Mouse (Mus musculus) heart, embryonic 11.5 days (tissue): ENCODE measurements at regions not wholly inside any gene's neighbourhood (a gene's known extent, or its start where the extent isn't known, plus 50 kb on each side); places are given as distances from the start of the nearest gene placed in this dataset.

ENCODE experiments used
- ATAC-seq: fragments of 200-750 bp; cut with Nextera tagmentation; replicated peaks from 2 replicates; pipeline ENCODE4 v1.8.0; 2017; ENCODE audit warnings: moderate library complexity; ENCODE audit not compliant: insufficient number of reproducible peaks, low FRiP score, low TSS enrichment
- H3K27ac ChIP-seq: fragments of 300-500 bp; sonication (generic); 2 replicates; pipeline ENCODE4 v1.5.1; 2014; ENCODE audit warnings: mild to moderate bottlenecking, low read depth, low read length
- H3K27me3 ChIP-seq: fragments of 300-500 bp; sonication (generic); 2 replicates; pipeline ENCODE4 v1.6.1; 2014; ENCODE audit warnings: mild to moderate bottlenecking, low read length, mixed read lengths; ENCODE audit not compliant: control insufficient read depth, insufficient read depth
- H3K36me3 ChIP-seq: fragments of 300-500 bp; sonication (generic); 2 replicates; pipeline ENCODE4 v1.6.1; 2014; ENCODE audit warnings: mild to moderate bottlenecking, low read length, moderate library complexity, mixed read lengths; ENCODE audit not compliant: control insufficient read depth, insufficient read depth
- H3K4me1 ChIP-seq: fragments of 300-500 bp; sonication (generic); 2 replicates; pipeline ENCODE4 v1.6.1; 2014; ENCODE audit warnings: low read length; ENCODE audit not compliant: control insufficient read depth, insufficient read depth
- H3K4me2 ChIP-seq: fragments of 300-500 bp; sonication (generic); 2 replicates; pipeline ENCODE4 v1.6.1; 2014; ENCODE audit warnings: mild to moderate bottlenecking, moderate library complexity
- H3K4me3 ChIP-seq: fragments of 300-500 bp; sonication (generic); 2 replicates; pipeline ENCODE4 v1.5.1; 2014; ENCODE audit warnings: low read depth, low read length
- H3K9ac ChIP-seq: fragments of 300-500 bp; sonication (generic); 2 replicates; pipeline ENCODE4 v1.6.1; 2014; ENCODE audit warnings: mild to moderate bottlenecking, low read depth, low read length, moderate library complexity
- H3K9me3 ChIP-seq: fragments of 300-500 bp; sonication (generic); replicated peaks from 2 replicates; pipeline ENCODE4 v1.6.1; 2016; ENCODE audit warnings: low read length; ENCODE audit not compliant: control insufficient read depth
- WGBS: fragments of 180-500 bp; shearing (Covaris S2); extraction: QIAGEN DNeasy Blood & Tissue Kit; methylation state at CpG from one replicate; pipeline ENCODE4 v1.1.7; 2014; ENCODE audit not compliant: insufficient replicate concordance; 5-methylcytosine and 5-hydroxymethylcytosine counted together

DNA sequence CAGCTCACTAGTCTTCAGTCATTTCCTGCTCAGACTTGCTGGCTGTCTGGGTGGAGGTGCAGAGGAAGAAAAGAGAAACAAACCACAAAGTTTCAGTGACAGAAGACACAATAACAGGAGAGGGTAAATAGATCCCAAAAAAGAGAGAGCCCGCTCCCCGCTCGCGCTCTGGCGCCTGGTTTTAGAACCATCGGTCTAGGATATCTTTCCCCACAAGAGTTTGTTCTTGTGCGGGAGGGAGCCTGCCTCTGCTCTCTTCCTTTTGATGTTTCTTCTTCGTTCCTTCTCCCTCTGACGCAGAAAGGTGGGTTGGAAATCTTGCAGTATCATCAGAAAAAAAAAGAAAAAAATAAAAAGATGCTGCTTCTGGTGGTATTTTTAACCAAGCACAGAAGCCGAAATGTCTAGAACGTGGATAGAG lies 71.3 kb upstream of the Zfp217 start:
- 2% methylated on average over 11 of the region's 11 CpGs for WGBS
- no peak for ATAC-seq
- Histone ChIP-seq H3K4me2 (peak overlapping the region; percentile 91), H3K36me3 (no peaks in the 10 kb centered on the region), H3K27ac (peak overlapping the region; percentile 84), H3K9ac (peak overlapping the region; percentile 73), H3K4me1 (peaks cover 27% of the 10 kb centered on the region), H3K9me3 (0 out of 2 replicates have a peak, but pooled peaks cover 4% of the 10 kb centered on the region), H3K27me3 (no peaks in the 10 kb centered on the region), H3K4me3 (peak overlapping the region; percentile 46)

DNA sequence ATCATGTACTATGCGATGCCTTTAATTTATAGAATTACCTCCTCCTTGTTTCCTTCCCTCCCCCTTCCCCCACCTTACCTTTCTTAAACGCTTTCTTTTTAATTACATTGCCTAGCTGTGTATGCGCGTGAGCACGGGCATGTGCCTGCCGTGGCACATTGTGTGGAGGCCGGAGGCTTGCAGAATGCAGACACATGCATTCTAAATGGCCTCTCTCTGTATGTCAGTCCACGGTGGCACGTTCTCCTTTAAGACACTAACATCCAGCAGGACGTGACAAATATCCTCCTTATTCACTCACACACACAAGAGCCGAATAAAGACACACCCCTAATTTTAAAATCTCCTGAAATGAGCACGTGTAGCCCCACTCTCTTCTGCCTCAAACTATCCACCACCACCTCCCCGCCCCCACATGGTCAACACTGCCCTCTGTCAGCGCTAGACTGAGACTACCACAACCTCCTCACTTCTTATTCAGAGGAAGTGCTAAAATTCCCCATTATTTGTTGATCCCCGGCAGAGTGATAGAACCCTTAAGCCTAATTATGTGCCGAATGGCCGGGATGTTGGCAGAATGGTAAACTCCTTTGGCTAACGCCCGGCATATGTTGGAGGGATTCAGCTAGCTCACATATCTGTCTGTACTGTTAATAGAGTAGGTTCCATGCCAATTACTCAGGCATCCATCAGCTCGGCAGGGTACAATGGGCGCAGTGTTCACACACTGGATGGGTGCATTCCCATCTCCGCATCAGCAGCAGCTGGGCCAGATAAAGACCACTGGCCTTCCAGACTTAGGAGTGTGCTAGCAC lies 70.5 kb upstream of the Zfp217 start:
- Histone ChIP-seq H3K4me2 (peak overlapping the region; percentile 91), H3K4me3 (peak overlapping the region; percentile 46), H3K36me3 (no peaks in the 10 kb centered on the region), H3K9me3 (0 out of 2 replicates have a peak, but pooled peaks cover 4% of the 10 kb centered on the region), H3K4me1 (peaks cover 27% of the 10 kb centered on the region), H3K27me3 (no peaks in the 10 kb centered on the region), H3K9ac (peak overlapping the region; percentile 73), H3K27ac (peak overlapping the region; percentile 84)
- WGBS = 9% methylated on average over 22 of the region's 22 CpGs
- peak; percentile 32; the same call in 1 of the 2 replicates for ATAC-seq

DNA sequence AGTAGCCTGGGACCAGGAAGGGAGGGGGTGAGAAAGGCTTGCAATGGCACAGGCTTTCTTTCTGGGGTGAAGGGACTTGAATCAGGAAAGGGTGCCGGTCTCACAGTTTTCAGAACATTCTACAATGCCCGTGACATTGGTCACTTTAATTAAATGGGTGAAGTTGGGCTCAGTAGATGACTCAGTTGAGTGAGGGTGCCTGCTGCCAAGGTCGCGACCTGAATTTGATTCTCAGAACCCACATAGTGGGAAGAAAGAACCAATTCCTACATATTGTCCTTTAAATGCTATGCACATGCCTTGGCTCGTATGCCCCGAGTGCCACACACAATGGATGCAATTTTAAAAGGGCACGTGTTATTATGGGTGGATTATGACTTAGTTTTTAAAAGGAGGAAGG lies 68.4 kb upstream of the Zfp217 start:
- H3K9me3 ChIP-seq = 0 out of 2 replicates have a peak, but pooled peaks cover 4% of the 10 kb centered on the region
- WGBS = 90% methylated on average over 7 of the region's 7 CpGs
- no peak overlapping the region for H3K4me2 ChIP-seq
- H3K4me1 ChIP-seq = peaks cover 12% of the 10 kb centered on the region
- H3K4me3 ChIP-seq = no peak overlapping the region
- no peak for ATAC-seq
- no peak overlapping the region for H3K9ac ChIP-seq
- no peaks in the 10 kb centered on the region for H3K36me3 ChIP-seq
- H3K27ac ChIP-seq = no peak overlapping the region
- no peaks in the 10 kb centered on the region for H3K27me3 ChIP-seq

DNA sequence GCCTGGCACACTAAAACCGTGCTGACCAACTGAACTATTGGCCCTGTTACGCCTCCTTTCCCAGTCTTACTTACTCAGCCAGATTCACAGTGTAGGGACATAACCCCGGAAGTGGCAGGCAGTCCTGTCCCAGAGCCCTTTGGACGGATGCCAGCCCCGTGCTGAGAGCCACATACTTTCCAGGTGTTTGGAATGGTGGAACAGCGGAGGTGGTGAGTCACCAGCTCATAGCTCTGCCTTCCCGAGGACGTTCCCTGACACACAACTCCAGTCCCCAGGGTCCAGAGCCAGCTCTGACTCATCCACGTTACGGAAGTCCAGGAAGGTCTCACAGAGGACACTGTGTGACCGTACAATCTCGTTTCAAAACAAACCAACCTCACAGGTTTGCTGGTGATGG lies 61.2 kb upstream of the Zfp217 start:
- Histone ChIP-seq H3K9ac (no peak overlapping the region), H3K27me3 (no peaks in the 10 kb centered on the region), H3K4me3 (no peak overlapping the region), H3K27ac (peak overlapping the region; percentile 32; the same call in 1 of the 2 replicates), H3K4me1 (peaks cover 27% of the 10 kb centered on the region), H3K9me3 (no peaks in the 10 kb centered on the region), H3K36me3 (no peaks in the 10 kb centered on the region), H3K4me2 (no peak overlapping the region)
- ATAC-seq = peak; percentile 53; the same call in 1 of the 2 replicates
- 43% methylated on average over 12 of the region's 12 CpGs for WGBS

DNA sequence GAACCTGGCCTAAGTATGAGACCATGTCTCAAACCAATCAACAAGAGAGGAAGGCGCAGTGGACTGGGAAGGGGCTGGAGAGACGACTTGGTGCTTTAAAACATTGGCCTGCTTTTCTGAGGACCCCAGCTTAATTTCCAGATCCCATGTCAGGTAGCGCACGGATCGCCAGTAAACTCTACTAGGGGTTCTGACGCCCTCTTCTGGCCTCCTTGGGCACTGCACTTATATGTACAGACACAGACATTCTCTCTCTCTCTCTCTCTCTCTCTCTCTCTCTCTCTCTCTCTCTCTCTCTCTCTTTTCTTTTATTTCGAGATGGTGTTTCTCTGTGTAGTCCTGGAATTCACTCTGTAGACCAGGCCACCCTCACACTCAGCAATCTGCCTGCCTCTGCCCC lies 60.0 kb upstream of the Zfp217 start:
- Histone ChIP-seq H3K27ac (no peak overlapping the region), H3K4me2 (no peak overlapping the region), H3K9me3 (no peaks in the 10 kb centered on the region), H3K27me3 (no peaks in the 10 kb centered on the region), H3K36me3 (no peaks in the 10 kb centered on the region), H3K4me1 (peaks cover 27% of the 10 kb centered on the region), H3K9ac (no peak overlapping the region), H3K4me3 (no peak overlapping the region)
- no peak for ATAC-seq
- WGBS = 79% methylated on average over 7 of the region's 7 CpGs

DNA sequence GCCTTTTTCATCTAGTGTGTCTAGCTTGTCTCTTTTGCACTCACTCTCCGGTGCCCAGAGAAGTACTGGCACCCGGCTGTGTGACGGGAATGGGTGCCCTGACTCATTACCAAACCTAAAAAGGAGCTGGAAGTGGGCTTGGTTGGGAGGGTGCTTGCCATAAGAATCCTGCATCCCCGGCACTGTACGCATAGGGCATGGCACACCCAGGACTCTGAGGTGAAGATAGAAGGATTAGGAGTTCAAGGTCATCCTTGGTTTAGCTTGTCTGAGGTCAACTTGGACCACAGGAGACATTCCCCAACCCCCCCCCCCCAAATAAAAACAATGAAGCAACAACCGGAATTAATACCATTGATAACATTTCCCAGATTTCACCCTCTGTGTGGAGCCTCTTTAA lies 59.5 kb upstream of the Zfp217 start:
- ATAC-seq = no peak
- no peak overlapping the region for H3K4me2 ChIP-seq

DNA sequence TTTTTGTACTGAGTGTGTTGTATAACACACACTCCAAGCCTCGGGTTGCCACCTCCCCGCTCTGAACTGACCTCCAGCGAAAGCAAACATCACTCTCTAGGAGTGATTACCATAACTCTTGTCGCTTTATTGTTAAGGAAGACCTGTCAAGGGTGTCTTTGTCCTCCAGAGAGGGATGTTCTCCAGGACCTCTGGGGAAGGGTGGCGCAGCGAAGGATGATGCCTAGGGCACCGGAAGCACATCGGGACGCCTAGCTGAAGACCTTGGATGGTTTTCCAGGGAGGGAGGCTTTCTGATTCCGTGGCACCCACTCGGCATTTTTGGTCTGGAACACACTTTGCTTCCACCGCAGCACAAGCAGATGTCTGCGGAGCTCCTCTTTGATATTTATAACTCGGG lies 59.0 kb upstream of the Zfp217 start:
- 58% methylated on average over 14 of the region's 14 CpGs for WGBS
- Histone ChIP-seq H3K4me1 (peaks cover 27% of the 10 kb centered on the region), H3K9ac (no peak overlapping the region), H3K27me3 (no peaks in the 10 kb centered on the region), H3K9me3 (no peaks in the 10 kb centered on the region), H3K4me2 (peak overlapping the region; percentile 84), H3K27ac (0 out of 2 replicates have a peak overlapping the region, but pooled peaks have one; percentile 94), H3K36me3 (no peaks in the 10 kb centered on the region), H3K4me3 (no peak overlapping the region)
- no peak for ATAC-seq

More for the DNA sequence above, 59.5 kb upstream of the Zfp217 start:
- no peaks in the 10 kb centered on the region for H3K9me3 ChIP-seq
- no peaks in the 10 kb centered on the region for H3K36me3 ChIP-seq
- no peak overlapping the region for H3K4me3 ChIP-seq
- H3K4me1 ChIP-seq = peaks cover 27% of the 10 kb centered on the region
- H3K27me3 ChIP-seq = no peaks in the 10 kb centered on the region
- H3K9ac ChIP-seq = no peak overlapping the region
- WGBS = 83% methylated on average over 6 of the region's 6 CpGs
- H3K27ac ChIP-seq = no peak overlapping the region

DNA sequence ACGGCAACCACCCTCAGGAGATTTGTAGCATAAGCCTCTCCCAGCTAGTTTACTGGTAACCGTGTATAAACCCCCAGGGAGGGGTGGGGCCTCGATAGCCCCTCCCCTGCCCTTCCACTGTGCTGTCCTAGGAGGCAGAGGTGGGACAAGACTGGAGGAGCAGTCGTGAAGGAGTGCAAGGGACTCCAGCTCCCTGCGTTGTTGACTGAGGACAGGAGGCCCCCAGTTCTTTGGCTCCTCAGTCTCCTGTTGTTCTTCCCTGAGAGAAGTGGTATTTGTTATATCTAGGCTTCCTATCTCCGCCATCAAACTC lies 58.5 kb upstream of the Zfp217 start:
- Histone ChIP-seq H3K27ac (0 out of 2 replicates have a peak overlapping the region, but pooled peaks have one; percentile 94), H3K4me1 (peaks cover 27% of the 10 kb centered on the region), H3K4me2 (peak overlapping the region; percentile 84), H3K9ac (no peak overlapping the region), H3K36me3 (no peaks in the 10 kb centered on the region), H3K4me3 (peak overlapping the region; percentile 47), H3K9me3 (no peaks in the 10 kb centered on the region), H3K27me3 (no peaks in the 10 kb centered on the region)
- no peak for ATAC-seq
- WGBS = 6% methylated on average over 6 of the region's 6 CpGs
